Mouse (Mus musculus) left cerebral cortex, postnatal 4 days (tissue): ENCODE results near the gene Rassf8. TPM values are rescaled to one million over a fixed set of nuclear protein-coding genes. Genes with fewer than 3 reads are reported as not detected.

ENCODE experiments used
- DNase-seq: peaks from one replicate; pipeline ENCODE4 v3.0.0-alpha.2; 2022
- intact Hi-C: fragments of 180-260 bp; cut with DNase I; formaldehyde crosslinking; loops from one replicate; pipeline ENCODE4 v1.15.1; 2025
- total RNA-seq, 2 experiments: library from RNA; stranded (reverse); gene quantifications; 2 replicates each; pipeline ENCODE4 v1.2.3; 2021

Rassf8 gene
- 10 to 100 TPM; 14.9 to 18.7 TPM for total RNA-seq

- peak; percentile 87 for DNase-seq
- intact Hi-C loops = no loop called here
Observed at GRCm38 (mm10) chr6:145746132-145746849, at the start of gene Rassf8. Rassf8 (plus strand) TSS chr6:145746748.

- no peak for DNase-seq
- intact Hi-C loops = no loop called here
Observed at GRCm38 (mm10) chr6:145701021-145701540, 45.5 kb upstream of the Rassf8 start.

GRCm38 (mm10) chr6:145703667-145704066, 42.9 kb upstream of the Rassf8 start:
- DNase-seq = no peak
- intact Hi-C loops = no loop called here

- intact Hi-C loops = no loop called here
- no peak for DNase-seq
Observed at GRCm38 (mm10) chr6:145709956-145710720, 36.4 kb upstream of the Rassf8 start.

- intact Hi-C loops = no loop called here
- DNase-seq = no peak
Observed at GRCm38 (mm10) chr6:145710797-145711196, 35.8 kb upstream of the Rassf8 start.

- intact Hi-C loops = no loop called here
- DNase-seq = no peak
Observed at GRCm38 (mm10) chr6:145711320-145711719, 35.2 kb upstream of the Rassf8 start.

- no peak for DNase-seq
- intact Hi-C loops = no loop called here
Observed at GRCm38 (mm10) chr6:145713241-145714114, 33.1 kb upstream of the Rassf8 start.

- intact Hi-C loops = no loop called here
- DNase-seq = no peak
Observed at GRCm38 (mm10) chr6:145714131-145714530, 32.4 kb upstream of the Rassf8 start.

GRCm38 (mm10) chr6:145722596-145722995, 24.0 kb upstream of the Rassf8 start:
- intact Hi-C loops = no loop called here
- no peak for DNase-seq

GRCm38 (mm10) chr6:145723131-145723863, 23.3 kb upstream of the Rassf8 start:
- intact Hi-C loops = no loop called here
- no peak for DNase-seq

GRCm38 (mm10) chr6:145725849-145726248, 20.7 kb upstream of the Rassf8 start:
- no peak for DNase-seq
- intact Hi-C loops = no loop called here

- no peak for DNase-seq
- intact Hi-C loops = no loop called here
Observed at GRCm38 (mm10) chr6:145726986-145727385, 19.6 kb upstream of the Rassf8 start.

- no peak for DNase-seq
- intact Hi-C loops = no loop called here
Observed at GRCm38 (mm10) chr6:145732868-145733267, 13.7 kb upstream of the Rassf8 start.

- intact Hi-C loops = no loop called here
- DNase-seq = no peak
Observed at GRCm38 (mm10) chr6:145733276-145733675, 13.3 kb upstream of the Rassf8 start.

- intact Hi-C loops = no loop called here
- no peak for DNase-seq
Observed at GRCm38 (mm10) chr6:145733911-145734310, 12.6 kb upstream of the Rassf8 start.

GRCm38 (mm10) chr6:145736099-145736498, 10.4 kb upstream of the Rassf8 start:
- intact Hi-C loops = no loop called here
- no peak for DNase-seq

GRCm38 (mm10) chr6:145739231-145739630, 7.3 kb upstream of the Rassf8 start:
- no peak for DNase-seq
- intact Hi-C loops = no loop called here

- DNase-seq = no peak
Observed at GRCm38 (mm10) chr6:145740011-145740410, 6.5 kb upstream of the Rassf8 start.

GRCm38 (mm10) chr6:145745291-145745690, 1.3 kb upstream of the Rassf8 start:
- intact Hi-C loops = no loop called here
- DNase-seq = no peak

More at GRCm38 (mm10) chr6:145740011-145740410, 6.5 kb upstream of the Rassf8 start:
- intact Hi-C loops = no loop called here
